ENCODE assay signal across 8 mouse cellular contexts in the genomic region with DNA sequence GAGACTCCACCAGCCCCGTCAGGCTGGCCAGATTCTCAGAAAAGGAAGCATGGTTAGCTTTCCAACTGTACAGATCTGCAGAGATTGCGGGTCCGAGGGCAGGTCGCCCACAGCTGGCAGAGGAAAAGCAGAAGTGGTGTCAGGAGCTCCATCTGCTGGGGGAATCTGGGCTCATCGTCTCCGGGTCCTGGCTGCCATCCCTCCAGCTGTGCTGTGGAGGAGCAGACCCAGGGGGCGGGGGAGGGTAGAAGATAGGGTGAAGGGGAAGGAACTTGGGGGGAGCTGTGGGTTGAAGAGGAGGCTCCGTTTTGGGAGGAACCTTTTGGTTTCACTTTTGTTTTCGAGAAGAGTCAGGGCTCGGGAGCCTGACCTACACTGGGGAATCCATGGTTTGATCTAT.
DNase-seq lines count a peak whose midpoint lies in the region; ATAC-seq and TF ChIP-seq lines count a peak whose summit lies in the region.

No protein-coding gene starts in this region.

- H3K9me3 ChIP-seq in kidney, embryonic 15.5 days (replicated peaks) = no peaks in the 10 kb centered on the region

- H3K4me1 ChIP-seq in kidney, embryonic 15.5 days = no peaks in the 10 kb centered on the region
- H3K4me1 ChIP-seq in liver, adult 2 months (ENCODE audit: control insufficient read depth, insufficient read depth, low read length) = no peaks in the 10 kb centered on the region

- no peak overlapping the region for H3K9ac ChIP-seq in kidney, embryonic 15.5 days
- no peak overlapping the region for H3K9ac ChIP-seq in liver, adult 2 months (ENCODE audit: low read depth, low read length)

- no peaks in the 10 kb centered on the region for H3K27me3 ChIP-seq in kidney, embryonic 15.5 days
- H3K27me3 ChIP-seq in liver, adult 2 months (ENCODE audit: control insufficient read depth, insufficient read depth, low read length) = no peaks in the 10 kb centered on the region
- H3K27me3 ChIP-seq in splenic B cell, adult 2 months (ENCODE audit: control insufficient read depth, insufficient read depth, low read length, poor library complexity, severe bottlenecking) = no peaks in the 10 kb centered on the region

- no peak for DNase-seq in kidney, adult 11 months
- peak; percentile 73 for DNase-seq in MEL-GATA-1-ER (ENCODE audit: extremely low read depth, low read depth)
- peak; percentile 9 for DNase-seq in liver, adult 2 months (ENCODE audit: extremely low read depth, low read depth, low spot score)
- DNase-seq in splenic B cell, adult 2 months (ENCODE audit: low read depth, low spot score) = peak; percentile 85
- DNase-seq in adrenal gland, postnatal 25 days = no peak
- no peak for DNase-seq in left cerebral cortex, postnatal 14 days (ENCODE audit: low spot score in 2 of 2)
- no peak for DNase-seq in cerebellum, postnatal 4 days (ENCODE audit: low spot score in 2 of 2)

- 66% methylated on average over 10 of the region's 10 CpGs for WGBS in kidney, embryonic 15.5 days
- 60% methylated on average over 10 of the region's 10 CpGs for WGBS in liver, adult 2 months

- 0 out of 2 replicates have a peak overlapping the region, but pooled peaks have one; percentile 3 for H3K4me3 ChIP-seq in kidney, embryonic 15.5 days (replicated peaks)
- H3K4me3 ChIP-seq in liver, adult 2 months (ENCODE audit: insufficient read depth, low read depth, low read length) = peak overlapping the region; percentile 46

- H3K4me2 ChIP-seq in kidney, embryonic 15.5 days = peak overlapping the region; percentile 21; the same call in 1 of the 2 replicates

- no peak for TF ChIP-seq POLR2A in liver, adult 2 months (IDR thresholded peaks at IDR 0.05; ENCODE audit: extremely low read depth, insufficient read depth, low read length)

- peak; percentile 45 for TF ChIP-seq CTCF in liver, adult 2 months (IDR thresholded peaks at IDR 0.05; ENCODE audit: low read depth, low read length)

- no peak for ATAC-seq in kidney, embryonic 15.5 days (replicated peaks; ENCODE audit: low FRiP score)

- no peaks in the 10 kb centered on the region for H3K36me3 ChIP-seq in kidney, embryonic 15.5 days
- no peaks in the 10 kb centered on the region for H3K36me3 ChIP-seq in liver, adult 2 months (ENCODE audit: control insufficient read depth, insufficient read depth, low read length)
- no peaks in the 10 kb centered on the region for H3K36me3 ChIP-seq in splenic B cell, adult 2 months (ENCODE audit: control insufficient read depth, insufficient read depth, low read length, poor library complexity, severe bottlenecking)

- no peak overlapping the region for H3K27ac ChIP-seq in kidney, embryonic 15.5 days
- no peak overlapping the region for H3K27ac ChIP-seq in liver, adult 2 months (replicated peaks; ENCODE audit: insufficient read depth, low read depth, low read length)

- no peaks in the 10 kb centered on the region for H3K79me2 ChIP-seq in liver, adult 2 months (ENCODE audit: control insufficient read depth, insufficient read depth, low read length)

- intact Hi-C loops in left cerebral cortex, postnatal 14 days (cut with DNase I) = no loop called here

Comparison
In these comparisons a context has a peak if more than half of its experiments do, and no peak if none do; other contexts are left out.
1. DNase-seq: peak in MEL-GATA-1-ER (single experiment), liver, adult 2 months (single experiment) and splenic B cell, adult 2 months (single experiment); none in kidney, adult 11 months (single experiment), adrenal gland, postnatal 25 days (single experiment), left cerebral cortex, postnatal 14 days (0 of 2) and cerebellum, postnatal 4 days (0 of 2).